Mouse (Mus musculus) gonadal fat pad, adult 2 months (tissue): ENCODE results near the gene Sdc4. TPM values are rescaled to one million over a fixed set of nuclear protein-coding genes. Genes with fewer than 3 reads are reported as not detected.

Experiments
- DNase-seq: peaks from one replicate; pipeline ENCODE4 v3.0.0-alpha.2; 2012; ENCODE audit warnings: low read depth
- polyA plus RNA-seq: library from polyadenylated mRNA; depleted of rRNA; stranded (reverse); fragments of >200 nt; gene quantifications from 2 replicates; pipeline ENCODE4 v1.2.3, GENCODE M21; 2012

Gene Sdc4
- polyA plus RNA-seq, 1 experiment: 18.0 TPM

GRCm38 (mm10) chr2:164431676-164432465 is 11.8 kb downstream of the Sdc4 start:
- no peak for DNase-seq

GRCm38 (mm10) chr2:164430697-164431096 is 13.0 kb downstream of the Sdc4 start:
- DNase-seq: no peak

GRCm38 (mm10) chr2:164429881-164430615 is 13.6 kb downstream of the Sdc4 start:
- no peak for DNase-seq

GRCm38 (mm10) chr2:164428451-164428850 is 15.2 kb downstream of the Sdc4 start:
- no peak for DNase-seq

- no peak for DNase-seq
Observed at GRCm38 (mm10) chr2:164426952-164427351, 16.7 kb downstream of the Sdc4 start.

GRCm38 (mm10) chr2:164426121-164426520 is 17.6 kb downstream of the Sdc4 start:
- DNase-seq: no peak

- no peak for DNase-seq
Observed at GRCm38 (mm10) chr2:164425401-164425800, 18.3 kb downstream of the Sdc4 start.

GRCm38 (mm10) chr2:164424406-164424805 is 19.3 kb downstream of the Sdc4 start:
- DNase-seq: no peak

GRCm38 (mm10) chr2:164423464-164423863 is 20.2 kb downstream of the Sdc4 start:
- no peak for DNase-seq

GRCm38 (mm10) chr2:164422675-164423393 is 20.9 kb downstream of the Sdc4 start:
- DNase-seq: no peak

- DNase-seq: no peak
Observed at GRCm38 (mm10) chr2:164421979-164422378, 21.7 kb downstream of the Sdc4 start.

GRCm38 (mm10) chr2:164421306-164421705 is 22.4 kb downstream of the Sdc4 start:
- DNase-seq: no peak

- DNase-seq: no peak
Observed at GRCm38 (mm10) chr2:164419489-164419888, 24.2 kb downstream of the Sdc4 start.

GRCm38 (mm10) chr2:164418308-164418875 is 25.3 kb downstream of the Sdc4 start:
- DNase-seq: no peak

- DNase-seq: no peak
Observed at GRCm38 (mm10) chr2:164417198-164417597, 26.5 kb downstream of the Sdc4 start.

- DNase-seq: no peak
Observed at GRCm38 (mm10) chr2:164414581-164414980, 29.1 kb downstream of the Sdc4 start.

- DNase-seq: no peak
Observed at GRCm38 (mm10) chr2:164414167-164414566, 29.5 kb downstream of the Sdc4 start.

- DNase-seq: no peak
Observed at GRCm38 (mm10) chr2:164407708-164408107, 36.0 kb downstream of the Sdc4 start.

- DNase-seq: no peak
Observed at GRCm38 (mm10) chr2:164405519-164405918, 38.2 kb downstream of the Sdc4 start.

GRCm38 (mm10) chr2:164405060-164405459 is 38.6 kb downstream of the Sdc4 start, which contains the start of gene Matn4:
Matn4 (minus strand) TSS chr2:164405160.
- DNase-seq: no peak

- DNase-seq: no peak
Observed at GRCm38 (mm10) chr2:164404082-164404990, 39.4 kb downstream of the Sdc4 start.
